Mouse (Mus musculus) MEL (cell line): ENCODE results near the gene Cirbp. TPM values are rescaled to one million over a fixed set of nuclear protein-coding genes. Genes with fewer than 3 reads are reported as not detected.

Experiments
- DNase-seq: peaks from one replicate; pipeline ENCODE4 v3.0.0; 2011; ENCODE audit warnings: low read depth, low spot score
- H3K27ac ChIP-seq: 2 replicates; pipeline ENCODE4 v1.5.1; 2012; ENCODE audit warnings: low read depth, mild to moderate bottlenecking, control low read depth, low read length, moderate library complexity; ENCODE audit not compliant: control insufficient read depth
- H3K27me3 ChIP-seq, 2 experiments: fragments of 150-350 bp in 1 of 2; sonication (generic) in 1 of 2; 2 replicates each; pipeline ENCODE4 v1.6.1; 2012; ENCODE audit warnings: low read length in 2 of 2, mild to moderate bottlenecking in 2 of 2, improper control_type of control experiment in 1 of 2, moderate library complexity in 1 of 2; ENCODE audit not compliant: insufficient read depth in 2 of 2, control insufficient read depth in 1 of 2
- H3K36me3 ChIP-seq, 2 experiments: 2 replicates each; pipeline ENCODE4 v1.6.1; 2012 to 2014; ENCODE audit warnings: low read length in 2 of 2, improper control_type of control experiment in 1 of 2, inconsistent platforms in 1 of 2, mild to moderate bottlenecking in 1 of 2; ENCODE audit not compliant: insufficient read depth in 2 of 2, control insufficient read depth in 1 of 2
- H3K4me1 ChIP-seq, 2 experiments: fragments of 150-350 bp in 1 of 2; sonication (generic) in 1 of 2; 2 replicates each; pipeline ENCODE4 v1.6.1; 2012; ENCODE audit warnings: low read length in 2 of 2, improper control_type of control experiment in 1 of 2, mild to moderate bottlenecking in 1 of 2; ENCODE audit not compliant: insufficient read depth in 2 of 2, control insufficient read depth in 1 of 2
- H3K4me3 ChIP-seq, 2 experiments: fragments of 150-350 bp in 1 of 2; sonication (generic) in 1 of 2; 2 replicates each; pipeline ENCODE4 v1.5.1; 2012; ENCODE audit warnings: low read depth in 2 of 2, low read length in 2 of 2, mild to moderate bottlenecking in 2 of 2, moderate library complexity in 2 of 2, control low read depth in 1 of 2, improper control_type of control experiment in 1 of 2; ENCODE audit not compliant: control insufficient read depth in 1 of 2, insufficient read depth in 1 of 2
- H3K79me2 ChIP-seq: 2 replicates; pipeline ENCODE4 v1.6.1; 2012; ENCODE audit warnings: mild to moderate bottlenecking, low read length, moderate library complexity; ENCODE audit not compliant: control insufficient read depth, poor library complexity, insufficient read depth
- H3K9ac ChIP-seq: 2 replicates; pipeline ENCODE4 v1.6.1; 2012; ENCODE audit warnings: low read depth, mild to moderate bottlenecking, control low read depth, low read length, moderate library complexity; ENCODE audit not compliant: control insufficient read depth, poor library complexity, severe bottlenecking
- H3K9me3 ChIP-seq: fragments of 150-350 bp; sonication (generic); replicated peaks from 2 replicates; pipeline ENCODE4 v1.6.1; 2012; ENCODE audit warnings: mild to moderate bottlenecking, low read length, improper control_type of control experiment, moderate library complexity; ENCODE audit not compliant: insufficient read depth
- CHD2 ChIP-seq: IDR thresholded peaks from 2 replicates; pipeline ENCODE4 v1.6.1; 2011; ENCODE audit warnings: low read length, improper control_type of control experiment
- CTCF ChIP-seq, 3 experiments: IDR thresholded peaks in 2 of 3; conservative IDR thresholded peaks in 1 of 3; 2 replicates each; pipeline ENCODE4 v1.5.1; 2011 to 2012; ENCODE audit warnings: low read length in 3 of 3, low read depth in 2 of 3, mild to moderate bottlenecking in 2 of 3, improper control_type of control experiment in 1 of 3, inconsistent platforms in 1 of 3, mixed read lengths in 1 of 3, moderate library complexity in 1 of 3; ENCODE audit not compliant: control insufficient read depth in 1 of 3, insufficient read depth in 1 of 3, poor library complexity in 1 of 3, severe bottlenecking in 1 of 3
- E2F4 ChIP-seq: IDR thresholded peaks from 2 replicates; pipeline ENCODE4 v1.6.1; 2011; ENCODE audit warnings: low read depth, low read length, improper control_type of control experiment, borderline replicate concordance
- GABPA ChIP-seq: IDR thresholded peaks from 2 replicates; pipeline ENCODE4 v1.6.1; 2012; ENCODE audit warnings: low read depth, mild to moderate bottlenecking, inconsistent platforms, low read length, improper control_type of control experiment, moderate library complexity
- GATA1 ChIP-seq: IDR thresholded peaks from 2 replicates; pipeline ENCODE4 v1.6.1; 2011; ENCODE audit warnings: low read depth, low read length, improper control_type of control experiment
- HCFC1 ChIP-seq: IDR thresholded peaks from 2 replicates; pipeline ENCODE4 v1.6.1; 2012; ENCODE audit warnings: low read depth, mild to moderate bottlenecking, inconsistent platforms, low read length, improper control_type of control experiment, moderate library complexity
- MAX ChIP-seq: IDR thresholded peaks from 2 replicates; pipeline ENCODE4 v1.6.1; 2011; ENCODE audit warnings: low read length, improper control_type of control experiment
- MAZ ChIP-seq: IDR thresholded peaks from 2 replicates; pipeline ENCODE4 v1.6.1; 2012; ENCODE audit warnings: low read depth, mild to moderate bottlenecking, inconsistent platforms, low read length, improper control_type of control experiment
- MXI1 ChIP-seq: IDR thresholded peaks from 2 replicates; pipeline ENCODE4 v1.6.1; 2011; ENCODE audit warnings: mild to moderate bottlenecking, low read depth, low read length, improper control_type of control experiment
- MYB ChIP-seq: IDR thresholded peaks from 2 replicates; pipeline ENCODE4 v1.6.1; 2011; ENCODE audit warnings: mild to moderate bottlenecking, low read depth, low read length, improper control_type of control experiment
- MYC ChIP-seq: IDR thresholded peaks from 2 replicates; pipeline ENCODE4 v1.6.1; 2011; ENCODE audit warnings: low read depth, mild to moderate bottlenecking, low read length, improper control_type of control experiment, moderate library complexity
- NRF1 ChIP-seq: IDR thresholded peaks from 2 replicates; pipeline ENCODE4 v1.6.1; 2014; ENCODE audit warnings: low read depth, mild to moderate bottlenecking, inconsistent platforms, low read length, improper control_type of control experiment, moderate library complexity; ENCODE audit not compliant: poor library complexity, insufficient read depth, severe bottlenecking
- POLR2A ChIP-seq, 2 experiments: IDR thresholded peaks; 2 replicates each; pipeline ENCODE4 v1.6.1; 2011 to 2012; ENCODE audit warnings: low read length in 2 of 2, mild to moderate bottlenecking in 2 of 2, control low read depth in 1 of 2, improper control_type of control experiment in 1 of 2, low read depth in 1 of 2, moderate library complexity in 1 of 2; ENCODE audit not compliant: control insufficient read depth in 1 of 2, insufficient read depth in 1 of 2, poor library complexity in 1 of 2
- POLR2AphosphoS2 ChIP-seq: IDR thresholded peaks from 2 replicates; pipeline ENCODE4 v1.6.1; 2011; ENCODE audit warnings: low read length, improper control_type of control experiment
- POLR2AphosphoS5 ChIP-seq: IDR thresholded peaks from 2 replicates; pipeline ENCODE4 v1.6.1; 2012; ENCODE audit warnings: low read depth, borderline replicate concordance, mild to moderate bottlenecking, inconsistent platforms, low read length, moderate library complexity, mixed read lengths
- RAD21 ChIP-seq: IDR thresholded peaks from 2 replicates; pipeline ENCODE4 v1.6.1; 2011; ENCODE audit warnings: mild to moderate bottlenecking, low read depth, low read length, improper control_type of control experiment
- RCOR1 ChIP-seq: IDR thresholded peaks from 2 replicates; pipeline ENCODE4 v1.6.1; 2012; ENCODE audit warnings: low read depth, mild to moderate bottlenecking, inconsistent platforms, low read length, improper control_type of control experiment
- SIN3A ChIP-seq: IDR thresholded peaks from 2 replicates; pipeline ENCODE4 v1.6.1; 2012; ENCODE audit warnings: low read length, improper control_type of control experiment, inconsistent platforms
- SMC3 ChIP-seq: IDR thresholded peaks from 2 replicates; pipeline ENCODE4 v1.6.1; 2011; ENCODE audit warnings: low read depth, low read length, improper control_type of control experiment
- TAL1 ChIP-seq: IDR thresholded peaks from 2 replicates; pipeline ENCODE4 v1.6.1; 2012; ENCODE audit warnings: mild to moderate bottlenecking, inconsistent platforms, low read length, moderate library complexity, mixed read lengths
- USF1 ChIP-seq: IDR thresholded peaks from 2 replicates; pipeline ENCODE4 v1.6.1; 2014; ENCODE audit warnings: low read depth, mild to moderate bottlenecking, inconsistent platforms, low read length, improper control_type of control experiment, moderate library complexity
- ZC3H11A ChIP-seq: IDR thresholded peaks from 2 replicates; pipeline ENCODE4 v1.6.1; 2012; ENCODE audit warnings: low read depth, mild to moderate bottlenecking, inconsistent platforms, low read length, improper control_type of control experiment
- ZMIZ1 ChIP-seq: IDR thresholded peaks from 2 replicates; pipeline ENCODE4 v1.6.1; 2012; ENCODE audit warnings: low read depth, mild to moderate bottlenecking, inconsistent platforms, low read length, improper control_type of control experiment, moderate library complexity
- polyA plus RNA-seq, 2 experiments: library from polyadenylated mRNA; stranded (reverse) in 1 of 2; unstranded in 1 of 2; fragments of >175 nt in 1 of 2; fragments of >200 nt in 1 of 2; gene quantifications; 2 replicates each; pipeline versions ENCODE4 v1.2.1 to v1.2.4; 2012; ENCODE audit warnings: low replicate concordance in 2 of 2, low read depth in 1 of 2; ENCODE audit not compliant: insufficient read length in 2 of 2, insufficient read depth in 1 of 2, missing spikeins in 1 of 2
- total RNA-seq: library from RNA; depleted of rRNA; stranded (reverse); fragments of 300-350 nt; gene quantifications from 2 replicates; pipeline ENCODE4 v1.2.3, GENCODE M21; 2012

Gene Cirbp
- total and polyA plus RNA-seq, 3 experiments = 21.2 to 56.6 TPM; not detected in 1

- Histone ChIP-seq H3K9me3 (no peaks in the 10 kb centered on the region), H3K4me3 (no peak overlapping the region), H3K27ac (no peak overlapping the region), H3K36me3 (peaks cover 0 to 3% of the 10 kb centered on the region in 2 experiments; a peak in 2 of 4 replicates), H3K27me3 (no peaks in the 10 kb centered on the region), H3K4me1 (no peaks in the 10 kb centered on the region; a peak in 1 of 4 replicates), H3K9ac (no peak overlapping the region), H3K79me2 (peaks cover 23% of the 10 kb centered on the region)
- DNase-seq = no peak
- TF ChIP-seq NRF1 (no peak), POLR2AphosphoS5 (no peak), GABPA (no peak), CHD2 (no peak), POLR2AphosphoS2 (no peak), CTCF (IDR thresholded peaks at IDR 0.05 in 2 of 3, conservative IDR thresholded peaks at IDR 0.05 in 1 of 3; ENCODE audit: control insufficient read depth in 1 of 3, insufficient read depth in 1 of 3, low read depth in 2 of 3, low read length in 3 of 3, poor library complexity in 1 of 3, severe bottlenecking in 1 of 3) (no peak), E2F4 (no peak), MXI1 (no peak), GATA1 (no peak), SIN3A (no peak), TAL1 (no peak), SMC3 (no peak), MAZ (no peak), MYC (no peak), USF1 (no peak), MYB (no peak), HCFC1 (no peak), RAD21 (no peak), ZC3H11A (no peak), MAX (no peak)
Measured at GRCm38 (mm10) chr10:80127920-80128319, 37.9 kb upstream of the Cirbp start.

- Histone ChIP-seq H3K27ac (no peak overlapping the region), H3K9ac (no peak overlapping the region), H3K4me1 (no peaks in the 10 kb centered on the region), H3K9me3 (no peaks in the 10 kb centered on the region), H3K27me3 (no peaks in the 10 kb centered on the region), H3K4me3 (no peak overlapping the region), H3K79me2 (peaks cover 4% of the 10 kb centered on the region; the same call in 1 of the 2 replicates), H3K36me3 (no peaks in the 10 kb centered on the region; a peak in 1 of 4 replicates)
- DNase-seq = no peak
- TF ChIP-seq POLR2A (IDR thresholded peaks at IDR 0.05; ENCODE audit: control insufficient read depth in 1 of 2, insufficient read depth in 1 of 2, low read depth in 1 of 2, low read length in 2 of 2, poor library complexity in 1 of 2) = 0 out of 4 replicates have a peak, but pooled peaks of 1 of the 2 experiments have one; percentile 4
- TF ChIP-seq RCOR1 = no peak
- no peak for TF ChIP-seq ZMIZ1
- no peak for TF ChIP-seq CTCF (IDR thresholded peaks at IDR 0.05 in 2 of 3, conservative IDR thresholded peaks at IDR 0.05 in 1 of 3; ENCODE audit: control insufficient read depth in 1 of 3, insufficient read depth in 1 of 3, low read depth in 2 of 3, low read length in 3 of 3, poor library complexity in 1 of 3, severe bottlenecking in 1 of 3)
- no peak for TF ChIP-seq TAL1
Measured at GRCm38 (mm10) chr10:80129846-80130245, 35.9 kb upstream of the Cirbp start.
